Mouse (Mus musculus): ENCODE data around the gene Dkk1. TPM values are rescaled to one million over a fixed set of nuclear protein-coding genes. Genes with fewer than 3 reads are reported as not detected.
A peak's percentile ranks its signal among the peaks of the same experiment; 100 is the strongest.
"Not testable (repeated sequence)": the region's sequence is repeated elsewhere in the genome, so short reads cannot be mapped to it uniquely, and the experiment has no call there.

The Dkk1 gene
- polyA plus RNA-seq (2016; fragmentation: Nextera tagmentation; extraction: Ambion mirVana), result 24.2 and 24.4 TPM in 2 replicates

DNA sequence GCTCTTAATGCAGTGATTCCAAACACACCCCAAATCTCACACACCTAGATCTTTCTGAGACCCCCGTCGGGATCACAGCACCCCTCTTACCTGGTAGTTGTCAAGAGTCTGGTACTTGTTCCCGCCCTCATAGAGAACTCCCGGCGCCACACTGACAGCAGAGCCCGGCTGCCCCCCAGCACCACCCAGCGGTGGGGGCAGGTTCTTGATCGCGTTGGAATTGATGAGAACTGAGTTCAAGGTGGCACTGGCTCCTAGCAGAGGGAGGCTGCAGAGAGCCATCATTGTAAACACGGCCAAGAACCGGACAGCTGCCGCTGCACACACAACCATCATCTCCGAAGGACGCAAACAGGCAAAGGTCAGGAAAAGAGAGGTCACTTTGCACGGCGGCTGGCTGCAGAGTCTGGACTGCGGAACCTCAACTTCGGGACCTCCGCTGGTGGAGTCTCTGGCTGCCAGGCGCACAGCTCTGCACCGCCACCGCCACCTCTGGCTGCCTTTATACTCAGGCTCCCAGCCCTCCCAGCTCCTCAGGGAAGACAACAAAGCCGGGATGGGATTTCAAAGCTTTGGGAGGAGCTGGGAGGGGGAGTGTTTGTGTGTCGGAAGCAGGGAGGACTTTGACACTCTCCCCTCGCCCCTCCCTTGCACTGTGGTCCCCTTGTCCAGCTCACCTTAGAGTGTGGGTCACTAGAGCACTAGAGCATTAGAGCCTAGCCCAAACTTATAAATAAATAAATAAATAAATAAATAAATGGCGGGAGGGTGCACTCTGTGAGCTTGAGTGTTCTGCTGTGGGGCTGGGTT, at the start of gene Dkk1:
Gene Dkk1 (minus strand): TSS at position 622 of the 810 bp plus-strand sequence.
- H3K4me1 ChIP-seq, result peaks cover 20% of the 10 kb centered on the region; the same call in 1 of the 2 replicates
- peak within 1 kb of the TSS; percentile 45 for H3K4me3 ChIP-seq
- H3K36me3 ChIP-seq, result no peaks in the 10 kb centered on the region
- peak within 1 kb of the TSS; percentile 63 for H3K4me2 ChIP-seq (replicated peaks)
- peak; percentile 88 for ATAC-seq (ENCODE audit: insufficient number of reproducible peaks, insufficient read depth, low FRiP score, low TSS enrichment)
- peak within 1 kb of the TSS; percentile 47 for H3K9ac ChIP-seq
- peak within 1 kb of the TSS; percentile 23; the same call in 1 of the 2 replicates for H3K27ac ChIP-seq
- H3K9me3 ChIP-seq, result no peaks in the 10 kb centered on the region
- peaks cover 41% of the 10 kb centered on the region for H3K27me3 ChIP-seq
- whole genome bisulfite sequencing, result 1% methylated on average over 26 of the region's 26 CpGs

DNA sequence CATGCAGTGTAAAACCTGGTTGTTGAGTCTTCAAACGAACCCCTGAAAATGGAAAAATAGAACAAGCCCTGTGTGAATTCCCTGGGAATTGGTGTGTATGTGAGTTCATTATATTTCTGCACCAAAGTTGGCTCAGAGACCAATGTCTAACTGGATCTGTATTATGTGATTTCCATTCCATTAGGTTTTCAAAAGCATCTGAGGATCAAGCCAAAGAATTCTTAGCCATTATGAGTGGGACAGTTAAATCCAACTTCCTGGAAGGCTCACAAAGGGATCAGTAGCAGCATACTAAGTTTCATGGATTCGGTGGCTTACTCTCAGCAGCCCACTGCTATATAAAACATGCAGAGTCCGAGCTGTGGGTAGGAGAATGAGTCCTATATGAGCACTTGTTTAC, 36.9 kb upstream of the Dkk1 start:
- H3K36me3 ChIP-seq, result no peaks in the 10 kb centered on the region
- no peak for ATAC-seq (ENCODE audit: insufficient number of reproducible peaks, insufficient read depth, low FRiP score, low TSS enrichment)
- no peaks in the 10 kb centered on the region for H3K27me3 ChIP-seq
- no peaks in the 10 kb centered on the region for H3K9me3 ChIP-seq
- no peak overlapping the region for H3K27ac ChIP-seq
- WGBS, result 75% methylated on average over 3 of the region's 3 CpGs
- H3K4me3 ChIP-seq, result no peak overlapping the region
- no peak overlapping the region for H3K4me2 ChIP-seq (replicated peaks)
- H3K4me1 ChIP-seq, result no peaks in the 10 kb centered on the region
- H3K9ac ChIP-seq, result no peak overlapping the region

DNA sequence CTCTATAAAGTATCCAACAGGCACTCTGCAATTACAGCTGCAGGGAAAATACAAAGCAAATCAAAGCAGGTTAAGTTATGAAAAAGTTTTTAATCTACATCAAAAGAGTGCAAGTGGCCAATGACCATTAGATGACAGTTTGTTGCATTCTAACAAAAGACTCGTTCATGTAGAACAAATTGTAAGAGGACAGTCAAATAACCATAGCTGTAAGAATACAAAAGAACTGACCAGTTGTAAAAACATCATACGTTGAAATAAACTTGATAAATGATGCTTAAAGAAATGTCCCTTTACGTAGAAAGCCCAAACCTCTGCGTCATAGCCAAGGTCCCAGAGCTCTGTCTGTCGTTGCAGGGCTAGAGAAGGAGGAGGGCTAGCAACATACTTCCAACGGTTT, 15.1 kb upstream of the Dkk1 start:
- Histone ChIP-seq H3K4me2 (replicated peaks) (no peak overlapping the region), H3K27me3 (no peaks in the 10 kb centered on the region), H3K36me3 (no peaks in the 10 kb centered on the region), H3K4me1 (peaks cover 4% of the 10 kb centered on the region; the same call in 1 of the 2 replicates), H3K27ac (no peak overlapping the region), H3K9me3 (peaks cover 6% of the 10 kb centered on the region; the same call in 1 of the 2 replicates), H3K9ac (no peak overlapping the region), H3K4me3 (no peak overlapping the region)
- ATAC-seq (ENCODE audit: insufficient number of reproducible peaks, insufficient read depth, low FRiP score, low TSS enrichment), result no peak
- 80% methylated on average over 6 of the region's 6 CpGs for WGBS

DNA sequence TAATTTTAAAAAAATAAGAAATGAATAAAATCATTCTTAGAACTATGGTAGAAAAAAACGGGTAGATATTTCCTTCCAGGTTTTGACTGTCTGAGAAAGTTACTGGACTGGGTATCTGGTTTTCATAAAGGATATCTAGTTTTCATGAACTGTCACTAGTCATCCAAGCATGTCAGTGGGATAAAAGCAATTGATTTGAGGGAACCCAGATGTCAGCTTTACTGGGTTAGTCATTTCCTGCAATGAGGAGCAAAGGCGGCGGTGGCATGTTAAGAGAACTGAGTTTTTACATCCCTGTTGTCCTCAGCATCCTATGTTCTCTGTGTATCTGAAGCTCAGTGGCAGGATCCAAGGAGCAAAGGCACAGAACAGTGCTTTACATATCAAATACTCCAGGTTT, 14.4 kb upstream of the Dkk1 start:
- Histone ChIP-seq H3K27me3 (no peaks in the 10 kb centered on the region), H3K27ac (no peak overlapping the region), H3K9ac (no peak overlapping the region), H3K4me3 (no peak overlapping the region), H3K4me2 (replicated peaks) (no peak overlapping the region), H3K4me1 (peaks cover 4% of the 10 kb centered on the region; the same call in 1 of the 2 replicates), H3K9me3 (peaks cover 6% of the 10 kb centered on the region; the same call in 1 of the 2 replicates), H3K36me3 (no peaks in the 10 kb centered on the region)
- ATAC-seq (ENCODE audit: insufficient number of reproducible peaks, insufficient read depth, low FRiP score, low TSS enrichment), result no peak
- 48% methylated on average over 3 of the region's 3 CpGs for WGBS

DNA sequence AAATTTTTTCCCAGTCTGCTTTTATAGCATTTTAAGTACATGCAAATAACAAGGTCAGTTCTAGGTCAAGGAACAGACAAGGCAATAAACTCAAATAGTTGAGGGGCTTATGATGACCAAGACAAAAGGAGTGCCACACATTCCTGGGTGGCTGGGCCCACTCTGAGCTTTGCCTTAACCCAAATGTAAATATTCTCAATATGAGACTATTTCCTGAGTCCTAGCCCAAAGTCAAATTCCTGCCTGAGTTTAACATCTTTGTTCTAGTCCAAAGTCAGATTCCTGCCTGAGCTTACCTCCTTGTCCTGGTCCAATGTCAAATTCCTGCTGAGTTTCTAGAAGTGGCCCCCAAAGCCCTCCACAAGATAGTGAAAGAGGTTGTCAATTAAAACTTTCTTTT, 8.6 kb upstream of the Dkk1 start:
- Histone ChIP-seq H3K27me3 (peaks cover 8% of the 10 kb centered on the region; the same call in 1 of the 2 replicates), H3K4me2 (replicated peaks) (no peak overlapping the region), H3K4me1 (no peaks in the 10 kb centered on the region), H3K9ac (no peak overlapping the region), H3K27ac (no peak overlapping the region), H3K36me3 (no peaks in the 10 kb centered on the region), H3K4me3 (no peak overlapping the region), H3K9me3 (peaks cover 4% of the 10 kb centered on the region; the same call in 1 of the 2 replicates)
- no peak for ATAC-seq (ENCODE audit: insufficient number of reproducible peaks, insufficient read depth, low FRiP score, low TSS enrichment)

DNA sequence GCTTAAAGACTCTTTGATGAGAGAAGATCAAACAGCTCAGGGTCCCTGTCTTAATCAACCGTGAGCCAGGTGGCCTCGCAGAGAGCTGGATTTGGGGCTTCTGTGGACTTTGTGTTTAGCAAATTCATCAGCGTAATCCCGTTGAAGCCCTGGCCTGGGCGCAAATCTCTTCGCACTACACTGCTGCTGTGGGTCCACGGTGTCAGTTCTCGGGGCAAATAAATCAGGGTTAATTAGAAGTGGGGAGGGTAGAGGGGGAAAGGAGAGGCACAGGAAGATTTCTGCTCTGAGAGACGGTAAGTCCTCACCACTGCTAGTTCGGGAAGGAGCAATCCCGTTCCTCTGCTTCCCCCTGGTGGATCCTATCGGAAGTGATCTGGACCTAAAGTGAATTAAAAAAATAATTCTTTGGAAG, 5.0 kb upstream of the Dkk1 start:
- Histone ChIP-seq H3K9ac (no peak overlapping the region), H3K27me3 (peaks cover 14% of the 10 kb centered on the region), H3K36me3 (no peaks in the 10 kb centered on the region), H3K4me2 (replicated peaks) (peak overlapping the region; percentile 45), H3K4me1 (peaks cover 6% of the 10 kb centered on the region; the same call in 1 of the 2 replicates), H3K4me3 (peak overlapping the region; percentile 21), H3K9me3 (no peaks in the 10 kb centered on the region), H3K27ac (no peak overlapping the region)
- ATAC-seq (ENCODE audit: insufficient number of reproducible peaks, insufficient read depth, low FRiP score, low TSS enrichment), result peak; percentile 59; the same call in 1 of the 2 replicates
- WGBS, result 2% methylated on average over 12 of the region's 12 CpGs

DNA sequence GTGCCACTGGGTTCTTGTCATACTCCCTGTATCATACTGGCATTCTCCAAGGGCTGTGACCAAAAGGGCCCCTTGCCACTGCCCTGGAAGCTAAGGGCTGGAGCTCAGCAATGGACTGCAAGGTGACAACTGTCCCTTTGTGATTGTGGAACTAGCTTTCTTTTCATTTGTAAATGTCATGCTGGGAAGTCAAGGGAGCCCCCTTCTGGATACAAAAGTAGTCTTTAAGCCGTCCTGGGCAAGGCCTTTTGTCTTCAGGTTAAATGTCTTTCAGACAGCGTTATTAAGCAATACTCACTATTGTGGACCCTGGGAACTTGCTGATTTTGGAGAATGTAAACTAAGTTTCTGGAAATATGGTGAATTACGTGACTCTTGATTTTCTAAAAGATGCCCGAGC, 4.3 kb upstream of the Dkk1 start:
- H3K9ac ChIP-seq, result no peak overlapping the region
- H3K36me3 ChIP-seq, result no peaks in the 10 kb centered on the region
- H3K9me3 ChIP-seq, result no peaks in the 10 kb centered on the region
- H3K27me3 ChIP-seq, result peaks cover 22% of the 10 kb centered on the region
- no peak overlapping the region for H3K27ac ChIP-seq
- no peak for ATAC-seq (ENCODE audit: insufficient number of reproducible peaks, insufficient read depth, low FRiP score, low TSS enrichment)
- peaks cover 13% of the 10 kb centered on the region; the same call in 1 of the 2 replicates for H3K4me1 ChIP-seq
- no peak overlapping the region for H3K4me2 ChIP-seq (replicated peaks)
- 11% methylated on average over 4 of the region's 4 CpGs for WGBS
- no peak overlapping the region for H3K4me3 ChIP-seq

DNA sequence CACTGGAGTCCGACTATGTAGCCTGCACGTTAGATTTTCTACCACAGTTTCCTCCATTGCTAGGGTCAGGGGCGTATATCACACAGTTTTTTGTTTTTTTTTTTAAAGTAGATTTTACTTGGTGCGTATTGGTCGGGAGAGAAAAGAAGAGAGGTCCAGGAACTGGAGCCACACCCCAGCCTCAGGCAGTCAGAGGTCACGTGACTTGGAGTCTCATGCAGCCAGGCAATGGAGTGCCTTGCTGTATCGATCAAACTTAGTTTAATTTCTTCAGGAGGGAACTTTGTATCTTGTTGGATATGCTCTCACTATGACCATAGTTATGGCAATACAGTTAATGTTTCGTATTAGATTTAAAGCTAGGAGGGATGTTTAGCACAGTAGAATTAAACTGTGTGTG, 2.8 kb upstream of the Dkk1 start:
- WGBS, result 52% methylated on average over 8 of the region's 8 CpGs

DNA sequence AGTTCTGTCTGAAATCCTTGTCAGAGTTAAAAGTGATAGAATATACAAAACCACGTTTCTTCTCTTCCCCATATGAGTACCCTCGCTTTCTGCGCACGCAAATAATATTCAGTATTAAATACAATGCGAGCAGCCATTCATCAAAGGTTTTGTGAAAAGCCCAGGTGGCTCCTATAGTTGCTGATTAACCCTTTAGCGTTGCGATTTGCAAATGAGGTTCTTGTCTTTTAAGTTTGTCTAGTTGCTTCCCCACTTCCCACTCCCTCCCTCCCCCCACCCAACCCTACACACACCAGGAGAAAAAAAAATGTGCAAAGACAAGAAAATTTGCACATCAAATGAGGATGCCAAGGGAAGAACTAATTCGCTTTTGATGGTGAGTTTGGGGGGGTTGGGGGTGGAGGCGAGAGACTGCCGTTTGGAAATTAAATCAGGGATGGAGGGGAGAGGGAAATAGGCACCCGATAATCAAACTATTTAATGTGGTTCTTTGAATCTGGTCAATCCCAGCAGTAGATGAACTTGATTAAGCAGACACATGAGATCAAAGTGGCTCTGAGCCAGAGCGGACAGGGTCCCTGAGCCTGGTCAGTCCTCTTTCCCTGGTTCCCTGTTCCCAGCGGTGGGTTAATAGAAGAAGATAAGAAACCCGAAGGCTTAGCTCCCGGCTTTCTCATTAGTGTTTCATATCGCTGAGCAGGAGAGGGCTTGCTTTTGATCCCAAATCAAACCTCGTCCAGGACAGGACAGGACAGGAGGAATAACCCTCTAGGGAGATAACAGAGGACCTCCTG, 586 bp upstream of the Dkk1 start:
- Histone ChIP-seq H3K4me2 (replicated peaks) (peak overlapping the region; percentile 63), H3K4me1 (peaks cover 20% of the 10 kb centered on the region; the same call in 1 of the 2 replicates), H3K4me3 (peak overlapping the region; percentile 45), H3K36me3 (no peaks in the 10 kb centered on the region), H3K27me3 (peaks cover 41% of the 10 kb centered on the region), H3K9me3 (no peaks in the 10 kb centered on the region), H3K27ac (no peak overlapping the region), H3K9ac (no peak overlapping the region)
- WGBS, result under 1% methylated on average over 17 of the region's 17 CpGs
- no peak for ATAC-seq (ENCODE audit: insufficient number of reproducible peaks, insufficient read depth, low FRiP score, low TSS enrichment)

More for the DNA sequence above, 2.8 kb upstream of the Dkk1 start:
- no peak overlapping the region for H3K4me3 ChIP-seq
- no peak overlapping the region for H3K4me2 ChIP-seq (replicated peaks)
- H3K36me3 ChIP-seq, result no peaks in the 10 kb centered on the region
- H3K9me3 ChIP-seq, result no peaks in the 10 kb centered on the region
- no peak for ATAC-seq (ENCODE audit: insufficient number of reproducible peaks, insufficient read depth, low FRiP score, low TSS enrichment)
- peaks cover 32% of the 10 kb centered on the region for H3K27me3 ChIP-seq
- H3K9ac ChIP-seq, result no peak overlapping the region
- H3K27ac ChIP-seq, result no peak overlapping the region
- H3K4me1 ChIP-seq, result peaks cover 20% of the 10 kb centered on the region; the same call in 1 of the 2 replicates

DNA sequence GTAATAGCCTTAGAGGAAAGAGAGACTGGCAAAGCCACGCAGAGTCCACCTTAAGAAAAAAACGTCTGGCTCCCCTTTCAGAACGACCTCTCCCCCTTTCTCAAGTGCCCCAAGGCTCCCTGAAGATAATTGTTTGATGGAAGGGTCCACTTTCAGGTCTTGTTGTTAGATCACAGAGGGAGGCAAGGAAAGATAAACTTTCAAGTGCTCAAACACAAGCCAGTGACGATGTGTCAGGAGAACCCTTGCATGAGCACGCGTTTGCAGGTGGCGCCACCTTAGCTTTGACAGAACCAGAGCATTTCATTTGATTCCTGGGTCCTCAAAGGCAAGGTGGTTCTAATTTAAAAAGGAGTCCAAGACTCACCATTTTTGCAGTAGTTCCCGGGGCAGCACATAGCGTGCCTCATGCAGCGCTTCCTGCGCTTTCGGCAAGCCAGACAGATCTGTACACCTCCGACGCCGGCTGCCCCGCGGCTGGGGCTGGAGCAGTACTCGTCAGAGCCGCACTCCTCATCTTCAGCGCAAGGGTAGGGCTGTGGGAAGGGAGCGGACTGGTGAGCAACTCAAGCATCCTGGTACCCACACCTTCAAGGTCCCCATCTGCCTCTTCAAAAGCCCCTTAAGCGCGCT, 938 bp downstream of the Dkk1 start:
- under 1% methylated on average over 23 of the region's 23 CpGs for WGBS
- peak; percentile 36; the same call in 1 of the 2 replicates for ATAC-seq (ENCODE audit: insufficient number of reproducible peaks, insufficient read depth, low FRiP score, low TSS enrichment)

DNA sequence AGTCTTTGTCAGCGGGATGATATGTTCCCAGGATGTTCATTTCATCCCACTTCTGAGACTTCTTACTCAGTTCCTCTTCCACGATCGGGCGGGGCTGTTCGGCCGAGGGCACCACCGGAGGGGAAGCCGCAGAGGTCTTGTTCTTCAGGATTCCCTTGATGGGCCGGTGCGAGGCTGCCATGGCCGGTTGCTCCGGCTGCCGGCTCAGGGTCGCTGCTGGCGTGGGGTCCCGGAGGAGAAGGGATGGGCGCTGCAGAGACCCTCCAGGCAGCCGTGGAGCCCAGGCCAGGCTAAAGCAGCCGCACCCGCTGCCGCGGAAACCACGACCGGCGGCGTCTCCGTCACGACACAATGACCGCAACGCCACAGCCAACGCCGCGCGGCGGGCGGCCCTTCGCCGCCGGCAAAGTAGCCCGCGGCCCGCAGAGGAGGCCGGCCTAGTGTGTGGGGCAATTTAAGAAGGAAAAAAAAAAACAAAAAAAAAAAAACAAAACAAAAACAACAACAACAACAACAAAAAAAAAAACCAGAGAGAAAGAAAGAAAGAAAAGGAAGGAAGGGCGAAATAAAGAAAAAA, 10.0 kb downstream of the Dkk1 start:
- not testable (repeated sequence) for H3K27ac ChIP-seq; H3K27me3 ChIP-seq; H3K36me3 ChIP-seq; H3K9me3 ChIP-seq; ATAC-seq (ENCODE audit: insufficient number of reproducible peaks, insufficient read depth, low FRiP score, low TSS enrichment); H3K4me1 ChIP-seq
- peak overlapping the region; percentile 37 for H3K4me3 ChIP-seq
- WGBS, result 2% methylated on average over 44 of the region's 44 CpGs
- H3K9ac ChIP-seq, result peak overlapping the region; percentile 33; the same call in 1 of the 2 replicates
- peak overlapping the region; percentile 65 for H3K4me2 ChIP-seq (replicated peaks)

More for the DNA sequence above, 938 bp downstream of the Dkk1 start:
- peak overlapping the region; percentile 63 for H3K4me2 ChIP-seq (replicated peaks)
- peaks cover 20% of the 10 kb centered on the region; the same call in 1 of the 2 replicates for H3K4me1 ChIP-seq
- H3K36me3 ChIP-seq, result no peaks in the 10 kb centered on the region
- H3K9me3 ChIP-seq, result no peaks in the 10 kb centered on the region
- peak overlapping the region; percentile 47 for H3K9ac ChIP-seq
- peaks cover 34% of the 10 kb centered on the region for H3K27me3 ChIP-seq
- H3K27ac ChIP-seq, result no peak overlapping the region
- peak overlapping the region; percentile 45 for H3K4me3 ChIP-seq
